Mouse (Mus musculus) limb, embryonic 15.5 days (tissue): ENCODE measurements around the gene Polr3gl. TPM values are rescaled to one million over a fixed set of nuclear protein-coding genes. Genes with fewer than 3 reads are reported as not detected.

Experiments used
- ATAC-seq: fragments of 200-750 bp; cut with Nextera tagmentation; 2 replicates; pipeline ENCODE4 v1.8.0; 2017; ENCODE audit warnings: low read depth, moderate TSS enrichment; ENCODE audit not compliant: insufficient number of reproducible peaks, low FRiP score, low TSS enrichment
- H3K27ac ChIP-seq: fragments of 300-500 bp; sonication (generic); 2 replicates; pipeline ENCODE4 v1.5.1; 2015; ENCODE audit warnings: moderate library complexity, mild to moderate bottlenecking, inconsistent platforms
- H3K27me3 ChIP-seq: fragments of 300-500 bp; sonication (generic); 2 replicates; pipeline ENCODE4 v1.6.1; 2015; ENCODE audit warnings: inconsistent platforms
- H3K36me3 ChIP-seq: fragments of 300-500 bp; sonication (generic); 2 replicates; pipeline ENCODE4 v1.6.1; 2015; ENCODE audit warnings: inconsistent platforms
- H3K4me1 ChIP-seq: fragments of 300-500 bp; sonication (generic); 2 replicates; pipeline ENCODE4 v1.6.1; 2015; ENCODE audit warnings: inconsistent platforms
- H3K4me2 ChIP-seq: fragments of 300-500 bp; sonication (generic); 2 replicates; pipeline ENCODE4 v1.6.1; 2015; ENCODE audit warnings: mild to moderate bottlenecking, inconsistent platforms
- H3K4me3 ChIP-seq: fragments of 300-500 bp; sonication (generic); 2 replicates; pipeline ENCODE4 v1.5.1; 2015; ENCODE audit warnings: mild to moderate bottlenecking, inconsistent platforms
- H3K9ac ChIP-seq: fragments of 300-500 bp; sonication (generic); 2 replicates; pipeline ENCODE4 v1.6.1; 2015; ENCODE audit warnings: inconsistent platforms
- H3K9me3 ChIP-seq: fragments of 300-500 bp; sonication (generic); 2 replicates; pipeline ENCODE4 v1.6.1; 2016; ENCODE audit warnings: inconsistent platforms
- WGBS: fragments of 180-500 bp; shearing (Covaris S2); methylation state at CpG from one replicate; pipeline ENCODE4 v1.1.7; 2015; 5-methylcytosine and 5-hydroxymethylcytosine counted together
- polyA plus RNA-seq: library from polyadenylated mRNA; unstranded; fragments of >200 nt; fragmentation: Nextera tagmentation; extraction: Ambion mirVana; gene quantifications from 2 replicates; pipeline ENCODE4 v1.2.1, GENCODE M21; 2015

Polr3gl gene
- polyA plus RNA-seq, 1 experiment from 2014 or later, result 38.9 TPM

- Histone ChIP-seq H3K4me3 (peak overlapping the region; percentile 55), H3K27ac (peak overlapping the region; percentile 74; the same call in 1 of the 2 replicates), H3K36me3 (no peaks in the 10 kb centered on the region), H3K4me1 (peaks cover 46% of the 10 kb centered on the region), H3K4me2 (peak overlapping the region; percentile 95), H3K9me3 (no peaks in the 10 kb centered on the region), H3K9ac (peak overlapping the region; percentile 60), H3K27me3 (peaks cover 9% of the 10 kb centered on the region; the same call in 1 of the 2 replicates)
- under 1% methylated on average over 10 of the region's 12 CpGs for WGBS
- ATAC-seq, result no peak
These were observed 2.9 kb upstream of the Polr3gl start for GRCm38 (mm10) chr3:96596855-96597254.

- Histone ChIP-seq H3K9me3 (no peaks in the 10 kb centered on the region), H3K4me2 (peak within 1 kb of the TSS; percentile 95), H3K27ac (peak within 1 kb of the TSS; percentile 74), H3K4me3 (peak within 1 kb of the TSS; percentile 55), H3K9ac (peak within 1 kb of the TSS; percentile 60), H3K27me3 (peaks cover 9% of the 10 kb centered on the region; the same call in 1 of the 2 replicates), H3K4me1 (peaks cover 46% of the 10 kb centered on the region), H3K36me3 (no peaks in the 10 kb centered on the region)
- no peak for ATAC-seq
- WGBS, result 1% methylated on average over 19 of the region's 23 CpGs
These were observed 2.3 kb upstream of the Polr3gl start, which contains the start of gene Ankrd34a for GRCm38 (mm10) chr3:96596228-96596707. Gene Ankrd34a, plus strand, starts transcription at chr3:96596636.

- H3K4me3 ChIP-seq, result peak overlapping the region; percentile 55
- no peaks in the 10 kb centered on the region for H3K36me3 ChIP-seq
- WGBS, result 23% methylated on average over 6 of the region's 6 CpGs
- H3K9ac ChIP-seq, result no peak overlapping the region
- no peak for ATAC-seq
- peak overlapping the region; percentile 95 for H3K4me2 ChIP-seq
- H3K4me1 ChIP-seq, result peaks cover 46% of the 10 kb centered on the region
- no peaks in the 10 kb centered on the region for H3K9me3 ChIP-seq
- peaks cover 9% of the 10 kb centered on the region; the same call in 1 of the 2 replicates for H3K27me3 ChIP-seq
- H3K27ac ChIP-seq, result no peak overlapping the region
These were observed 1.7 kb upstream of the Polr3gl start for GRCm38 (mm10) chr3:96595661-96596060.

- Histone ChIP-seq H3K4me3 (no peak overlapping the region), H3K9me3 (no peaks in the 10 kb centered on the region), H3K36me3 (no peaks in the 10 kb centered on the region), H3K9ac (no peak overlapping the region), H3K4me2 (no peak overlapping the region), H3K4me1 (peaks cover 44% of the 10 kb centered on the region), H3K27ac (no peak overlapping the region), H3K27me3 (peaks cover 9% of the 10 kb centered on the region; the same call in 1 of the 2 replicates)
- ATAC-seq, result no peak
- WGBS, result 74% methylated on average over 5 of the region's 5 CpGs
These were observed 870 bp upstream of the Polr3gl start for GRCm38 (mm10) chr3:96594851-96595250.

GRCm38 (mm10) chr3:96593374-96593773, 607 bp downstream of the Polr3gl start:
- H3K4me2 ChIP-seq, result peak overlapping the region; percentile 75
- peak overlapping the region; percentile 75 for H3K4me3 ChIP-seq
- peak overlapping the region; percentile 89; the same call in 1 of the 2 replicates for H3K27ac ChIP-seq
- ATAC-seq, result no peak
- WGBS, result under 1% methylated on average over 10 of the region's 10 CpGs
- peaks cover 34% of the 10 kb centered on the region for H3K4me1 ChIP-seq
- H3K27me3 ChIP-seq, result peaks cover 5% of the 10 kb centered on the region; the same call in 1 of the 2 replicates
- no peaks in the 10 kb centered on the region for H3K9me3 ChIP-seq
- H3K36me3 ChIP-seq, result no peaks in the 10 kb centered on the region
- H3K9ac ChIP-seq, result peak overlapping the region; percentile 58

- Histone ChIP-seq H3K9me3 (no peaks in the 10 kb centered on the region), H3K27ac (no peak overlapping the region), H3K36me3 (no peaks in the 10 kb centered on the region), H3K4me1 (peaks cover 6% of the 10 kb centered on the region), H3K4me2 (no peak overlapping the region), H3K9ac (no peak overlapping the region), H3K27me3 (no peaks in the 10 kb centered on the region), H3K4me3 (no peak overlapping the region)
- no peak for ATAC-seq
- WGBS, result 77% methylated on average over 4 of the region's 4 CpGs
These were observed 3.3 kb downstream of the Polr3gl start for GRCm38 (mm10) chr3:96590657-96591056.

- Histone ChIP-seq H3K9me3 (no peaks in the 10 kb centered on the region), H3K36me3 (0 out of 2 replicates have a peak, but pooled peaks cover 4% of the 10 kb centered on the region), H3K9ac (no peak overlapping the region), H3K27ac (no peak overlapping the region), H3K27me3 (no peaks in the 10 kb centered on the region), H3K4me3 (no peak overlapping the region), H3K4me1 (peaks cover 9% of the 10 kb centered on the region), H3K4me2 (no peak overlapping the region)
- no peak for ATAC-seq
- 91% methylated on average over 5 of the region's 5 CpGs for WGBS
These were observed 10.6 kb downstream of the Polr3gl start for GRCm38 (mm10) chr3:96583386-96583785.

GRCm38 (mm10) chr3:96581771-96582515, 12.0 kb downstream of the Polr3gl start:
- H3K27me3 ChIP-seq, result no peaks in the 10 kb centered on the region
- H3K4me1 ChIP-seq, result peaks cover 18% of the 10 kb centered on the region
- H3K4me3 ChIP-seq, result no peak overlapping the region
- no peak overlapping the region for H3K9ac ChIP-seq
- ATAC-seq, result no peak
- 0 out of 2 replicates have a peak, but pooled peaks cover 6% of the 10 kb centered on the region for H3K36me3 ChIP-seq
- WGBS, result 84% methylated on average over 16 of the region's 16 CpGs
- H3K27ac ChIP-seq, result no peak overlapping the region
- no peak overlapping the region for H3K4me2 ChIP-seq
- no peaks in the 10 kb centered on the region for H3K9me3 ChIP-seq

GRCm38 (mm10) chr3:96581141-96581540, 12.8 kb downstream of the Polr3gl start:
- Histone ChIP-seq H3K4me2 (no peak overlapping the region), H3K4me1 (peaks cover 26% of the 10 kb centered on the region), H3K27ac (no peak overlapping the region), H3K4me3 (no peak overlapping the region), H3K9me3 (no peaks in the 10 kb centered on the region), H3K36me3 (0 out of 2 replicates have a peak, but pooled peaks cover 6% of the 10 kb centered on the region), H3K9ac (no peak overlapping the region), H3K27me3 (no peaks in the 10 kb centered on the region)
- 56% methylated on average over 6 of the region's 6 CpGs for WGBS
- ATAC-seq, result no peak

GRCm38 (mm10) chr3:96579885-96580454, 14.0 kb downstream of the Polr3gl start:
- H3K9ac ChIP-seq, result no peak overlapping the region
- H3K4me3 ChIP-seq, result peak overlapping the region; percentile 27
- WGBS, result 14% methylated on average over 16 of the region's 16 CpGs
- peak overlapping the region; percentile 54 for H3K4me2 ChIP-seq
- H3K4me1 ChIP-seq, result peaks cover 35% of the 10 kb centered on the region
- H3K27me3 ChIP-seq, result no peaks in the 10 kb centered on the region
- ATAC-seq, result peak; percentile 38; the same call in 1 of the 2 replicates
- 0 out of 2 replicates have a peak, but pooled peaks cover 6% of the 10 kb centered on the region for H3K36me3 ChIP-seq
- H3K27ac ChIP-seq, result no peak overlapping the region
- no peaks in the 10 kb centered on the region for H3K9me3 ChIP-seq

GRCm38 (mm10) chr3:96579239-96579750, 14.7 kb downstream of the Polr3gl start:
- H3K4me2 ChIP-seq, result no peak overlapping the region
- 0 out of 2 replicates have a peak, but pooled peaks cover 6% of the 10 kb centered on the region for H3K36me3 ChIP-seq
- ATAC-seq, result no peak
- H3K9me3 ChIP-seq, result no peaks in the 10 kb centered on the region
- no peak overlapping the region for H3K27ac ChIP-seq
- WGBS, result 77% methylated on average over 4 of the region's 4 CpGs
- H3K4me3 ChIP-seq, result no peak overlapping the region
- H3K9ac ChIP-seq, result no peak overlapping the region
- no peaks in the 10 kb centered on the region for H3K27me3 ChIP-seq
- H3K4me1 ChIP-seq, result peaks cover 35% of the 10 kb centered on the region
